Mouse (Mus musculus): Measurements from ENCODE around the gene Rps13. TPM values are rescaled to one million over a fixed set of nuclear protein-coding genes. Genes with fewer than 3 reads are reported as not detected.
A peak's percentile ranks its signal among the peaks of the same experiment; 100 is the strongest.

Rps13 gene
- polyA plus RNA-seq, 1 experiment from 2014 or later, result 841 TPM

GRCm38 (mm10) chr7:116286611-116287355 is 47.2 kb downstream of the Rps13 start:
- H3K36me3 ChIP-seq, result no peaks in the 10 kb centered on the region
- H3K4me3 ChIP-seq, result no peak overlapping the region
- peaks cover 80% of the 10 kb centered on the region for H3K4me1 ChIP-seq
- H3K9me3 ChIP-seq (replicated peaks), result no peaks in the 10 kb centered on the region
- H3K27ac ChIP-seq (replicated peaks), result peak overlapping the region; percentile 88
- WGBS, result 69% methylated on average over 11 of the region's 11 CpGs
- H3K27me3 ChIP-seq (ENCODE audit: low read depth, poor library complexity, severe bottlenecking), result no peaks in the 10 kb centered on the region
- no peak for DNase-seq (ENCODE audit: low spot score)

GRCm38 (mm10) chr7:116286173-116286572 is 47.8 kb downstream of the Rps13 start:
- peaks cover 86% of the 10 kb centered on the region for H3K4me1 ChIP-seq

GRCm38 (mm10) chr7:116285216-116285615 is 48.8 kb downstream of the Rps13 start:
- Histone ChIP-seq H3K4me3 (no peak overlapping the region), H3K36me3 (no peaks in the 10 kb centered on the region), H3K9me3 (replicated peaks) (no peaks in the 10 kb centered on the region), H3K4me1 (peaks cover 95% of the 10 kb centered on the region), H3K27me3 (ENCODE audit: low read depth, poor library complexity, severe bottlenecking) (no peaks in the 10 kb centered on the region), H3K27ac (replicated peaks) (peak overlapping the region; percentile 88)
- no peak for DNase-seq (ENCODE audit: low spot score)
- 77% methylated on average over 1 of the region's 1 CpGs for WGBS

More at GRCm38 (mm10) chr7:116286173-116286572, 47.8 kb downstream of the Rps13 start:
- Histone ChIP-seq H3K27ac (replicated peaks) (peak overlapping the region; percentile 88), H3K4me3 (no peak overlapping the region), H3K9me3 (replicated peaks) (no peaks in the 10 kb centered on the region), H3K36me3 (no peaks in the 10 kb centered on the region), H3K27me3 (ENCODE audit: low read depth, poor library complexity, severe bottlenecking) (no peaks in the 10 kb centered on the region)
- 85% methylated on average over 12 of the region's 12 CpGs for WGBS
- no peak for DNase-seq (ENCODE audit: low spot score)

- H3K4me3 ChIP-seq, result peak overlapping the region; percentile 29
- no peaks in the 10 kb centered on the region for H3K27me3 ChIP-seq (ENCODE audit: low read depth, poor library complexity, severe bottlenecking)
- no peaks in the 10 kb centered on the region for H3K9me3 ChIP-seq (replicated peaks)
- H3K36me3 ChIP-seq, result no peaks in the 10 kb centered on the region
- H3K27ac ChIP-seq (replicated peaks), result peak overlapping the region; percentile 88
- peak; percentile 88 for DNase-seq (ENCODE audit: low spot score)
- peaks cover 100% of the 10 kb centered on the region for H3K4me1 ChIP-seq
- 3% methylated on average over 11 of the region's 11 CpGs for WGBS
Measured at GRCm38 (mm10) chr7:116282755-116283154, 51.2 kb downstream of the Rps13 start.

Other genes with a start within 250 kb of the Rps13 start
- 0.71 and 1.0 TPM in 2 replicates for gene Gm4353, start 249.6 kb downstream of the Rps13 start, polyA plus RNA-seq (2016; fragmentation: Nextera tagmentation; extraction: Ambion mirVana)
- 25.5 and 25.7 TPM in 2 replicates for gene Plekha7, start 25.8 kb downstream of the Rps13 start, polyA plus RNA-seq (2016; fragmentation: Nextera tagmentation; extraction: Ambion mirVana)
- gene Pik3c2a, start 109.3 kb upstream of the Rps13 start, polyA plus RNA-seq (2016; fragmentation: Nextera tagmentation; extraction: Ambion mirVana), result 23.2 and 28.6 TPM in 2 replicates
- 11.7 and 11.8 TPM in 2 replicates for gene Nucb2, start 170.2 kb upstream of the Rps13 start, polyA plus RNA-seq (2016; fragmentation: Nextera tagmentation; extraction: Ambion mirVana)

Measured in midbrain, embryonic 10.5 days (tissue).